Mouse (Mus musculus) thymus, adult 2 months (tissue): Measurements from ENCODE around the gene Itprip. TPM values are rescaled to one million over a fixed set of nuclear protein-coding genes. Genes with fewer than 3 reads are reported as not detected.

Experiments
- DNase-seq: peaks from one replicate; pipeline ENCODE4 v3.0.0; 2021
- H3K27ac ChIP-seq: fragments of 200-500 bp; 2 replicates; pipeline ENCODE4 v1.5.1; 2012; ENCODE audit warnings: low read length, control low read depth; ENCODE audit not compliant: control insufficient read depth, insufficient read depth
- H3K27me3 ChIP-seq: fragments of 200-500 bp; 2 replicates; pipeline ENCODE4 v1.6.1; 2012; ENCODE audit warnings: mild to moderate bottlenecking, low read length, moderate library complexity, mixed read lengths; ENCODE audit not compliant: control insufficient read depth, insufficient read depth
- H3K36me3 ChIP-seq: fragments of 200-500 bp; 2 replicates; pipeline ENCODE4 v1.6.1; 2012; ENCODE audit warnings: mild to moderate bottlenecking, low read length, moderate library complexity; ENCODE audit not compliant: control insufficient read depth, insufficient read depth
- H3K4me1 ChIP-seq: fragments of 200-500 bp; replicated peaks from 2 replicates; pipeline ENCODE4 v1.6.1; 2012; ENCODE audit warnings: low read length; ENCODE audit not compliant: control insufficient read depth, insufficient read depth
- H3K4me3 ChIP-seq: fragments of 200-500 bp; 2 replicates; pipeline ENCODE4 v1.5.1; 2012; ENCODE audit warnings: mild to moderate bottlenecking, low read length, control low read depth, moderate library complexity; ENCODE audit not compliant: control insufficient read depth, insufficient read depth
- CTCF ChIP-seq: fragments of 200-500 bp; IDR thresholded peaks from 2 replicates; pipeline ENCODE4 v1.5.1; 2012; ENCODE audit warnings: mild to moderate bottlenecking, control low read depth, low read length, moderate library complexity, borderline replicate concordance; ENCODE audit not compliant: control insufficient read depth, poor library complexity, insufficient read depth; ENCODE audit errors: extremely low read depth
- POLR2A ChIP-seq: fragments of 200-500 bp; IDR thresholded peaks from 2 replicates; pipeline ENCODE4 v1.6.1; 2012; ENCODE audit warnings: mild to moderate bottlenecking, low read length, control low read depth, moderate library complexity; ENCODE audit not compliant: control insufficient read depth, poor library complexity, insufficient read depth; ENCODE audit errors: extremely low read depth
- WGBS: fragments of 180-500 bp; shearing (Covaris S2); methylation state at CpG from one replicate; pipeline ENCODE4 v1.1.7; 2018; 5-methylcytosine and 5-hydroxymethylcytosine counted together
- polyA plus RNA-seq: library from polyadenylated mRNA; depleted of rRNA; stranded (reverse); fragments of >200 nt; gene quantifications from 2 replicates; pipeline ENCODE4 v1.2.3, GENCODE M21; 2012

The Itprip gene
- polyA plus RNA-seq, 1 experiment, result 32.6 TPM

DNA sequence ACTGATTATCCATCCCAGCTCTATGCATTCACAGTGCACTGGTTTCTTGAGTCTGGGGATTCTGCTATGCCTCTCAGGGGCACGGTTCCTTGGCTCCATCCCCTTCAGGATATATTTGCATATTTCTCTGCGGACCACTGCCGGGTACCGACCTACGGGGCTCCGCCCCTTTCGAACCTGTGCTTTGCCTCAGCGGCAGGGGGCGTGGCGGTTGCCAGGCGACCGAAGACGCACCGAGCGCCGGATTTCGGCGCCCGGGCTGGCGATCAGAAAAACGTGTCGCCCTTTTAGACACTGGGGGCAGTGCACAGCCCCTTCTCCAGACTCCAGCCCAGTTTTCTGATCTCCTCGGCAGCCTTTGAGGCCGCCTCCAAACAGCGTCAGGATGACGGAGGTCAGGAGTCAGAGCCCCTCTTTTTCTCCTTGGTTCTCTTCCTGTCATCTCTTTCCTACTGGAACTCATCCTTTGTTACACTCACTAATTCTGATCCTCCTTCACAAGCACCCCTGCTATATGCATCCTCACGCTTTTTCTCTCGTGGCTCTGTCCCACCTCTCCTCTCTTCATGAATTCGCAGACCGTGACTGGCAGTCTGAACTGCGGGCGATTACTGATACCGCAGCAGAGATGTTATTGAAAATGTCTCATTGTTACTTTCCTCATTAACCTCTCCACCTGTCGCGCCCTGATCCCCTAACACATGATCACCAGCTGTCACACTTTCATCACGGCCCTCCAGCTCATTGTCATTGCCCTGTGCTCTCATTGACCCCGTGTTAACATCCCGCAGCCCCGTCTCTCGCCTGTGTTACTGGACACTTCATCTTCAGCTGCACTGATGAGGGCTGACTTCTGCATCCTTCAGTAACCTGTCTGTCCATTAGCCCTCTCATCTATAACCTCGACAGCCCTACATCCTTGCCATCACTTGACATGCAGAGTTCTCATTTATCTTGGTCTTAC is 18.6 kb upstream of the Itprip start, which contains the start of gene Cfap58:
TSS of gene Cfap58 (plus strand) at position 233 of the 964 bp plus-strand sequence.
- no peak within 1 kb of the TSS for H3K27ac ChIP-seq
- TF ChIP-seq POLR2A (0 out of 2 replicates have a peak, but pooled peaks have one; percentile 25), CTCF (peak; percentile 54; the same call in 1 of the 2 replicates)
- no peak within 1 kb of the TSS for H3K4me3 ChIP-seq
- H3K27me3 ChIP-seq, result 0 out of 2 replicates have a peak, but pooled peaks cover 3% of the 10 kb centered on the region
- no peaks in the 10 kb centered on the region for H3K36me3 ChIP-seq
- H3K4me1 ChIP-seq, result peaks cover 7% of the 10 kb centered on the region
- 12% methylated on average over 41 of the region's 41 CpGs for WGBS
- peak; percentile 86 for DNase-seq

DNA sequence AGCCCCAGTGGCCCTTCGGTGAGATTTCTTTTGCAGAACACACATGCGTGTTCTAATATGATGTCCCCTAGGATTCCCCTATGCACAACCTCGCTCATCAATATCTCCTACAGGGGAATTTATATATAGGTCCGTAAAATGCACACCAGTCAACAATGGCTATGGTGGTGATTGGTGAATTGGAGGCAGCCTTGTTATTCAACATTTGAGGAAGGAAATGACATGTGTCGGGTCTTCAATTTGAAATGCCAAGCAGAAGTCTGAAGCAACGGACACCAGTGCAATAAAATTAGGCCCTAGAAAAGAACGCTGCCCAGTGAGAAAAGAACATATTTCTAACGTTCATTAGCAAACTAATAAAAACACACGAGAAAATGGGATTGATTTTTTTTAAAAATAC is 17.8 kb upstream of the Itprip start:
- no peak for DNase-seq
- TF ChIP-seq CTCF, result no peak
- TF ChIP-seq POLR2A, result no peak
- H3K4me3 ChIP-seq, result no peak overlapping the region
- no peak overlapping the region for H3K27ac ChIP-seq
- WGBS, result 38% methylated on average over 9 of the region's 9 CpGs
- H3K27me3 ChIP-seq, result 0 out of 2 replicates have a peak, but pooled peaks cover 3% of the 10 kb centered on the region
- peaks cover 7% of the 10 kb centered on the region for H3K4me1 ChIP-seq
- H3K36me3 ChIP-seq, result no peaks in the 10 kb centered on the region

DNA sequence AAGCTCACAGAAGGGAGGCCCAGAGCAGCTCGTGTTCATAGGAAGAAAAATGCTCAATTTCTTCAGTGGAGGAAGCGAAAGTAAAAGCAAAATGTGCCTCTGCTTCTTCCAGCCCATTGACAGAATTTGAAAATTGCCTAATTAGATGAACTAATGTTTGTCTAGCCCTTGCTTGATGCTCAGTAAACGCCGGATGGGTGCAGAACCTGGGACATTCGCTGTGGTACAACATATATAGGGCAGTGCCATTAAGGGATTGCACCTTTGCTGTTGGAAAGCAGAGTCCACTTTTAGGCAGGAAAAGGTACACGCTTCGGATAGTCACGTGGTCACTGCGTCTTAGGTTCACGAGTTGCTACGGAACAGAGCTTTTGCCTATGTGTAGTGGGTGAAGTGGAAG is 17.4 kb upstream of the Itprip start:
- peaks cover 7% of the 10 kb centered on the region for H3K4me1 ChIP-seq
- H3K27ac ChIP-seq, result no peak overlapping the region
- TF ChIP-seq POLR2A, result no peak
- no peak for TF ChIP-seq CTCF
- DNase-seq, result no peak
- H3K27me3 ChIP-seq, result 0 out of 2 replicates have a peak, but pooled peaks cover 3% of the 10 kb centered on the region
- H3K4me3 ChIP-seq, result no peak overlapping the region
- WGBS, result 66% methylated on average over 11 of the region's 11 CpGs
- no peaks in the 10 kb centered on the region for H3K36me3 ChIP-seq

DNA sequence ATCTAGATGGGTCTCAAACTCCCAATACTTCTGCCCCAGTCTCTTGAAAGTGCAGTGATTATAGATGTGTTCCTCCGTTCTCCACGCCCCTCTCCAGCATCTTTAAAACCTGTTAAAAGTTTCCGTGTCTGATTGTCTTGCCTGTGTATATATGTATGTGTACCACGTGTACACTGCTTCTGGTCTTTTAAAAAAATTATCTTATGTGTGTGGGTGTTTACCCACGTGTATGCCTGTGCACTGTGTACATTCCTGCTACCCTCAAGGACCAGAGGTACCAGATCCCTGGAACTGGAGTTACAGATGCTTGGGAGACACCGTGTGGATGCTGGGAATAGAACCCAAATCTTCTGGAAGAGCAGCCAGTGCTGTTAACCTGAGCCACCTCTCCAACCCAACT is 16.4 kb upstream of the Itprip start:
- TF ChIP-seq POLR2A, result no peak
- no peak for TF ChIP-seq CTCF
- WGBS, result 90% methylated on average over 6 of the region's 6 CpGs
- DNase-seq, result no peak
- Histone ChIP-seq H3K4me3 (no peak overlapping the region), H3K27ac (no peak overlapping the region), H3K27me3 (no peaks in the 10 kb centered on the region), H3K4me1 (peaks cover 7% of the 10 kb centered on the region), H3K36me3 (no peaks in the 10 kb centered on the region)

DNA sequence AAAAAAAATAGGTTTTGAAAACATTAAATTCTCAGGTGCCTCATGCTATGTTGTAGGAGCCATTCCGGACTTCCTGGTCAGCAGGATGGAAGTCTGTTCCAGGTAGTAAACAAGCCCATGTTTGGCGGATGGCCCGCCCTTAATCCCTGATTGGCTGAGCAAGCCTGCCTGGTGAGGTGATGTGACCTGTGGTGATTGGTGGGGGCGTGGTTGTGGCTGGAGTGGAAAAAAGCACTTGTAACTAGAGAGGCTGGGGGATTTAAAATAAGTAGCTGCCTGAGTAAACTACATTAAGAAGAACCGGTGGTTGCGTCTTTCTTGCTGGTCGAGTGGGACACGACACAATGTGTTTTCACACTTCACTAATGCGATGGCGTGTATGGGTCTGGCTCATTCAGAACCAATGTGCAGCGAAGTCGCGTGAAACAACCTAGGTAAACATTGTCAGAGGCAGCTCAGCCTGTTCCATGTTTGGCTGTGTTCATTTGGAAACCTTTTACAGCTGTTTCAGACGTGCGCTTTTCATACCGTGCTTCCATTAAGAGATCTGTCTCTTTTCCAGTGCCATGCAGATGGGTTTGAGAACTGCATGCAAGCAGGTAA is 15.6 kb upstream of the Itprip start:
- no peak for TF ChIP-seq CTCF
- no peak for TF ChIP-seq POLR2A
- Histone ChIP-seq H3K27me3 (no peaks in the 10 kb centered on the region), H3K4me3 (no peak overlapping the region), H3K36me3 (no peaks in the 10 kb centered on the region), H3K27ac (no peak overlapping the region), H3K4me1 (peaks cover 7% of the 10 kb centered on the region)
- DNase-seq, result no peak
- WGBS, result 96% methylated on average over 16 of the region's 16 CpGs

DNA sequence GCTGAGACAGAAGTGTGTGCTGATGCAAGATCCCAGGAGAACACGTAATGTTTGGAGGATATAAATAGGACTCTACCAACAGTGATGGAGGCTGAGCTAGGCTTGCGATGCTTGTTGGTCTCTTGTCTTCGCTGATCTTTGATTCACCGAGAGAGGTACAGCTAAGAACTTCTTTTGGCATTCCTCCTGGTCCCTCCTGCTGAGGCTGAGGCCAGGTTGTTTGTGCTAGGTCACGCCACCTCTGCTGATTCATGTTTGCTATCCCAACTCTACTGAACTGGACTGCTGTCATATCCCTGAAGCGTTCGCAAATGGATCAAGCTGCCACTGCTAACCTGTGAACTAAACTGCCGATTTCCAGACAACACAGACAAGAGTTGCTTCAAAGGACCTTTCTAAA is 15.0 kb upstream of the Itprip start:
- 94% methylated on average over 8 of the region's 8 CpGs for WGBS

More for the DNA sequence above, 15.0 kb upstream of the Itprip start:
- H3K4me3 ChIP-seq, result no peak overlapping the region
- H3K27ac ChIP-seq, result no peak overlapping the region
- TF ChIP-seq CTCF (no peak), POLR2A (no peak)
- no peaks in the 10 kb centered on the region for H3K36me3 ChIP-seq
- no peak for DNase-seq
- no peaks in the 10 kb centered on the region for H3K27me3 ChIP-seq
- peaks cover 7% of the 10 kb centered on the region for H3K4me1 ChIP-seq
